Mouse (Mus musculus): ENCODE data around the gene Dna2.

DNA sequence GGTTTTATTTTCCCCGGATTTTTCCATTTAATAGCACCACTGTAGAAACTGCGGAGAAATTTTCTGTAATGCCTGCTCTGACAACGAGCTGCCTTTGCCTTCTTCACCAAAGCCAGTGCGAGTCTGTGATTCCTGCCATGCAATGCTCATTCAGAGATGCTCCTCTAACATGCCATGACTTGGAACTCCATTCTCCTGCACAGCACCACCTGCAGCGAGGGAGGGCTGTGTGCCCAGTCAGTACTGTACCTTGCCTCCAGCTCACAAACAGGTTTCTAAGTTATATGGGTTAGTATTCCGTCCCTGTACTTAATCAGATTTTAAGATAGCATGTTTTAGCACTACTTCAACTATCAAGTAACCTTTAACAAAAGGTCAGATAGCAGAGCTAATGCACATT is 64.7 kb downstream of the Dna2 start:
- TF ChIP-seq CTCF (IDR thresholded peaks at IDR 0.05; ENCODE audit: borderline replicate concordance, extremely low read depth, insufficient read depth, insufficient read length) (no peak), POLR2A (IDR thresholded peaks at IDR 0.05; ENCODE audit: borderline replicate concordance, extremely low read depth, insufficient read depth, insufficient read length, poor library complexity, severe bottlenecking) (no peak)
